Mouse (Mus musculus): ENCODE data around the gene Nrxn3.
A peak's percentile ranks its signal among the peaks of the same experiment; 100 is the strongest.

Gene Nrxn3

DNA sequence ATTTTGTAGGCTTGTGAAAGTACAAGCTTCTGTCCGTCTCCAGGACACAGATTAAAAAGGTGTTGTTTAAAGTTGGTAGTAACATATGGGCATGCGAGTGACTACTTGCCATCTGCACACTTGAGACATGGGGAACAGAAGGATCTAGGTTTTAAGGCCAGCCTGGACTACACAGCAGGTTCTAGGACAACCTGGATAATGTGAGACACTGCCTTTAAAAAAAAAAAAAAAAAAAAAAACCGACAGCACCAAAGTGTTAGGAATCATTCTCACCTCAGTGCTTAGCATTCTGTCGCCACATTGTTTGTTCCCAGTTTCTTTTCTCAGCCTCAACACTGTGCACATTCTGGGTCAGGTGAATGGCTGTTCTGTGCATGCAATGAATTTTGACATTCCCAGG is 985.2 kb downstream of the Nrxn3 start:
- no peak for DNase-seq (ENCODE audit: low spot score)

DNA sequence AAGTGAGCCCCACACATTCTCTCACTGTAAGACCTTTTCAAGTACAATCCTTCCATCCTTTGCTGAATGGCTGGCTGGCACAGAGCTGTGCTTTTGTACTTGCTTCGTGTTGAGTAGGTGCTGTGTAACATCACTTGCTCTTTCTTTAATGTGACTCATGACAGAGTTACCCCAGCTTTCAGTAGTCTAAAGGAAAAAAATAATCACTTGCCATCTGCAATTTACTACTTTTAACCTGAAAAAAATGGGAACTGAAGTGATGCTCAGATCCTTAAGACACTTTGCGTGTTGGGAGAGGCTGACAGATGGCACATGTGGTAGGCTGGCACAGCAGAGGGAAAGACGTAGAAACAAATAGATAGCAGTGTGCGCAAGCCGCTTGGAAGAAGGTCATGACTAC is 987.8 kb downstream of the Nrxn3 start:
- no peak for DNase-seq (ENCODE audit: low spot score)

DNA sequence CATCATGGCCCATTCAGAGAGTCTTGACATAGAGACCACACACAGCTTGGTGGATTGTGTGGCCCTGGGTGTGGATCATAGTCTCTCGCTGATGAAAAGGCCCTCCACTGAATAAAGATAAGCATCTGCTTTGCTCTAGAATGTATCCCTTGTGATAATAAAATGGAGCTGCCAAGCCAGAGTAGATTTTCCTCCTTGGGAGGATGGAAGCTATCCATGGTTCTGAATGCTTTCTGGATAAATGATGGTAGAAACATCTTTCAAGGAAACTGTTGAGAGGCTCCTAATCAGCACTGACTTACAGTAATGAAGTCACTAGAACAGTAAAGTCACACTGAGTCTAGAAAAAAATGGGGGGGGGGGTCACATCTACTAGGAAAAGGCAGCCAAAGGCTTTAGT is 989.1 kb downstream of the Nrxn3 start:
- no peak for DNase-seq (ENCODE audit: low spot score)

GRCm38 (mm10) chr12:89719194-89720080 is 996.8 kb downstream of the Nrxn3 start:
- DNase-seq (ENCODE audit: low spot score), result no peak

DNA sequence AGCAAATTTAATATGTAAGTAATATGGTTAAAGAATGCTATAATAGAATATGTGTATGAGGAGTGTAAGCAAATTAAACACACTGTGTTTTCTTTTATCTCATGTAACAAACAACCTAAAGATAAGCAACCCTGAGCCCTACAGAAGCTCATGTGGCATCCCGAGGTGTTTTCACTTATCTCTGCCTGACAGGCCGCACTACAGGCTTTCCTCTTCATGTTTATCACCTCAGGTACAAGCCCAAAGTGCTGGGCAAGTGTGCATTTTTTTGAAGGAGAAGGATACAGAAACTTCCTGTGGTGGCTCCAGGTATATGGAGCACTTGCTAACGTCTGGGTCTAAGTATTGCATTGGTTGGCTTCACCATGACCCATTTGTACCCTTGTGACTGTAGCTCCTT is 998.3 kb downstream of the Nrxn3 start:
- no peak for DNase-seq (ENCODE audit: low spot score)

DNA sequence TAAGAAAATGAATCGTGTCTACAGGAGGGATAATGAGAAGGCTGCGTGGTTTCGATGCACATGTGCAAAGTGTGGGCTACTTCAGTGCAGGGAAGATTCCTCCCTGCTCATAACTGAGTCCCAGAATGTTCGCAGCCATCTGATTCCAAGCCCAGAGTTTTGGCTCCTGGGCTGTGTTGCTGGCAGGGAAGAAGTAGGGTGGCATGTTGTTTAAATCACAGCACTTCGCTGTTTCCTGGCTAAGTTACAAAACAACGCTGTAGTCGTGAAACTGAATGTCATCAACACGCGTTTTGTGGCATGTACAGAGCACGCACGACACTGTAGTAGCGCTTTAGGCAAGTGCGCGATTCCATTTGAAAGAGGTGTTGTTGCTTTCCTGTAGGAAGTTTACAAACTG is 999.8 kb downstream of the Nrxn3 start:
- no peak for DNase-seq (ENCODE audit: low spot score)

DNA sequence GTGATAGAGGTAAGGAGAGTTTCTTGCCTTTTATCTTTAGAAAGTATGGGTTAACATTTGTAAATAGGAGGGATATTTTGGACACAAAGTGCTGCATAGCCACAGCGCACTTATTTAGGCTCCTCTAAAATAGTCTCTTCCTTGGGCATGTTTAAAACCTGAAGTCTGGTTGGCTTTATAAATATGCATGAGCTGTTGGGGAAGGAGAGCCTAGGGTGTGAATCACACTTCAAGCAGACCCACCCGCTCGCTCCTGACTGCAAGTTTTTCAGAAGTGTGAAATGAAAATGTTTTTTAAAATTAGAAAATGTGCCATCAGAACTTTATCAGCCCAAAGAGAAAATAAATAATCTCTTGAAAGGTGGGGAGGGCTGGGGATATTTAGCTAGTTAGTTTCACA is 1001.4 kb downstream of the Nrxn3 start:
- no peak for DNase-seq (ENCODE audit: low spot score)

GRCm38 (mm10) chr12:89742326-89742725 is 1019.6 kb downstream of the Nrxn3 start:
- DNase-seq (ENCODE audit: low spot score), result no peak

GRCm38 (mm10) chr12:89742796-89743195 is 1020.1 kb downstream of the Nrxn3 start:
- DNase-seq (ENCODE audit: low spot score), result no peak

DNA sequence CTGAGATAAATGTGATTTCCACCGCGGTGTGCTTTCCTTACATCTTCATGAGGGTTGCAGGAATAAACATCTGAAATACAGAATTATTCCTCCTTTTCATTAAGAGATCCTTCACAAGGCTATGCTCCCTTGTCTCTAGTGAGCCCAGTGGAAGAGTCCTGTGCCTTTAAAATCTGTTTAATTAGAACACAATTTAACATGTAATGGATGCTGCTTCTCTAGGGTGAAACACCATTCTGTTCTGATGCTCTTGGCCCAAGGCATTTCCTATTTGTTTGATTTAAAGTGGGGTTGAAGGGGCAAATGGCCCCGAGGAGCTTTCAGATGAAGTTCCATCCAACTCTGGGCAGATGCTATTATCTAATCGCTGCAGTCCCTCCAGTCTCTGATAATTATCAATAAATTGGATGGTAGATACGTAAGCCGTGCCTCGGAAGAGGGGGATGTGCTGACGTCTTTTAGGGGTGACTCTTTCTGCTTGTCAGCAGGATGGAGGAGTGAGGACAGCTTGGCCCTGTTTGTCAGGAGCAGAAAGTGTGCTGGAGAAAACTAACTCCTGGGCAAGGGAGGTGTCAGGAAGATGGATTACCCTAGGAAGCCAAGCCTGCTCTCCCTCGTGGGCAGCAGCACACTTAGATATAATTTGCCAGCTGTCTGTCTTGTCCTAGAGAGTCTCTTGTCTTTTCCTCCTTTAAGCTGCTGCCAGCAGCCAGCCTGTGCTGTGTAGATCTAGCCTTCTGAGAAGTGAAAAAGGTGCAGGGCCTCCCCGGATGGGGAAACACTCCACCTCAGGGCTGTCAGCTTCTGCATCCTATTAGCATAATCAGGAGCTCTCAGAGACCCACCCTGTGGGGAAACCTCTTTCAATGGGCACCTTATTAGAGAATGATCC is 1041.8 kb downstream of the Nrxn3 start:
- DNase-seq (ENCODE audit: low spot score), result no peak

DNA sequence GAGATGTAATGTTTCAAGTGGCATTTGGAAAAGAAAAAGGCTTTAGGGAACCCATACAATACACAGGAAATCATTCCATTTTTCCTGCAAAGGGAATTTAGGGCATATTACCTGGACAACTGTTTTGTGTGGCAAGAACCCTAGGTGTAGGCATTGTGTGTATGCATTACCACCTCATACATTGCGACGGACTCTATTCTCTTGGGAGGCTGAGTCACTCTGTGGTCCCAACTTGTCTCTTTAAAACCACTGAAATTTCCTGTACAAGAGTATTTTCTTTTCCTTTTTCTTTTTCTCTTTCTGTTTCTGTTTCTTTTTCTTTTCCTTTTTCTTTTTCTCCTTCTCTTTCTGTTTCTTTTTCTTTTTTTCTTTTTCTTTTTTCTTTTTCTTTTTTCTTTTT is 1042.5 kb downstream of the Nrxn3 start:
- no peak for DNase-seq (ENCODE audit: low spot score)

- DNase-seq (ENCODE audit: low spot score), result no peak
Measured at GRCm38 (mm10) chr12:89788794-89789193, 1066.1 kb downstream of the Nrxn3 start.

- DNase-seq (ENCODE audit: low spot score), result no peak
Measured at GRCm38 (mm10) chr12:89789981-89790380, 1067.3 kb downstream of the Nrxn3 start.

DNA sequence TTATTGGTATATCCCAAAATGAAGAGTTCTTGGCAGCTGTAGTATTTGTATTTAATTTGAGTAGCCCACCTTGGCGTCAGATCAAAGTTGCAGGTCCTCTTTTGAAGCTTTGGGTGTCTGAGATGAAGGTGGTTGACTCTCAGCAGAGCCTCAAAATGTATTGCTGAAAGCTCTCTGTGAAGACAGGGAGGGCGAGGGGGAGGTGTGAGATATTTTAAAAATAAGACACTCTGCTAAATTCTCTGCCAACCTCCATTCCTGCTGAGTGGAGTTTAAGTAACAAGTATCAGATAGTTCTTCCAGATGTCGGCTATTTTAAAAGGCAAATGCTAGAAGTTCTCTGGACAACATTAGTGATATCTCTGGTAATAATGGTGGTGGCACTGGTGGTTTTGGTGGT is 1069.2 kb downstream of the Nrxn3 start:
- DNase-seq (ENCODE audit: low spot score), result no peak

DNA sequence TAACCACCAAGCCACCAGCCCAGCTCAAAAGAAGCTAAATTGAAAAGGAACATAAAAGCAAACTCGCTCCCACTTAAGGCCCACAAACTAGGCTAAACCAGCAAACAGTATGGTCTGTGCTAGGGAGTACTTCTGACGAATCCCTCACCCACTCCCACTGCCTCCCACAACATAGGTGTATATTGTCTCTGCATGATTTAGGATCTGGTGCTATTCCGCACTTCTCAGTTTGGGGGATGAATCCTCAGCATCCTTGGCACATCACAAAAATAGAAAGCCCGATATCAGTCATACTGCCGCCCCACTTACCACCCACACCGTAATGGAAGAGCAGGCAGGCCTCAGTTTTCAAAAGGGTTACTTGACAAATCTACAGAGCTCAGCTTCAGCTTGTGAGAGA is 1072.1 kb downstream of the Nrxn3 start:
- no peak for DNase-seq (ENCODE audit: low spot score)

DNA sequence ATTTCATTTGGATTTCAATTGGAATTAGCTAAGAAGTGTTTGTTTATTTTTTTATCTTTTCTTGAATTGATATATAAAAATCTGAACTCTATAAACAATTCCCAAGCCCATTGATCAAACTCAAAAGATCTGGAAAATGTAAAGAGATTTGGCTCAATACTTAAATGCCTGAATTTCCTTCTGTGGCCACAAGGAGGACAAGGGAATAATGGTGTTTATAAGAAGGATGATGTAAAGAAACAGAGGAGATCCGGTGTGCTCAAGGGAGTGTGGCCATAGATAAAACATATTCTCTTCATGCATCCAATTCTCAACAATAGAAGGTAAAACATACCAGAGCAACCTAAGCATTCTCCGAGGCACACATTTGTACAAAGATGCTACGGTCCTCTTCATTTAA is 1085.5 kb downstream of the Nrxn3 start:
- no peak for DNase-seq (ENCODE audit: low spot score)

DNA sequence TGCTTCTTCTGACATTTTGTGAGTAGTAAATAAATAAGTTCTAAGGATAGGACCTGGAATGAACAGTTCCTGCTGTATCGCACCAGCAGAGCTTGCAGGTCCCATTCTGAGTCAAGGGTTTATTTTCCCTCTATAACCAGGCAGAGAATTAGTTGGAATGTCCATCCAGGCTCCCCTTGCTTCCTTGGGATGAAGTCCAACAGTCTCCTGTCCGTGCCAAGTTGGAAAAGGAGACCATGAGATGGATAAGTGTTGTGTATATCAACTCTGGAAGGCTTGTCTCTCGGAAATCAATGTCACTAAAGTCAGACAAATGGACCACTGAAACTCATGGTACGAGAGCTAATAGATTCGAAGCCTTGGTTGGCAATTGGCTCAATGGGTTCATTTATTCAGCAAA is 1087.5 kb downstream of the Nrxn3 start:
- DNase-seq (ENCODE audit: low spot score), result no peak

GRCm38 (mm10) chr12:89811815-89812549 is 1089.3 kb downstream of the Nrxn3 start:
- peak; percentile 56 for DNase-seq (ENCODE audit: low spot score)

DNA sequence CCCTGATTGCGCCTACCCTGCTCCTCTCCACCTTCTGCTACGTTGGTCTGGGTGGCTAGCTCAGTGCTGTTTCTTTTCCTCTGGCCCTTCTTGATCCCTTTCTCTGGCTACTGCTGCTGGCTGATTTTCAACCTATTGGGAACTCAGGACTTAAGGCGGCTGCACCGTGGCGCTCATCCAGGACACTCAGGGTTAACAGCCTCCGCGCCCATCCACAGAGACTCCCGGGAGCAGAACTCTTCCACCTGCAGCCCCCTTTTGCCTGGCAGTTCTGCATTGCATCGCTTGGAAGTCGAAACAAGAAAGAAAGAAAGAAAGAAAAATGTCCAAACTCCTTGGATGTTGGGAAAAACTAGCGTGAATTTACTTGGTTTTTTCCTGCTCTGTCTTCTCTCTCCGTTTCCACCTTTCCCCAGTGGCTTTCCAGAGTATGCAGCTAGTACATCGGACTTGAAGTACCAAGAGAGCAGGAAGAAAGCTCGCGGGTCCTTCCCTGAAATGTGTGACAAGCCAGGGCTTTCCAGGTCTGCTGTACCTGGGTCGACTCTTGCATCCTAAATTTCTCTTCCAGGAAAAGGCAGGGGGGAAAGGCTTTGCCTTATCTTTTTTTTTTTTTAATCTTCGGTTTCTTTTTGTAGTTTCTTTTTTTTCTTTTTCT is 1090.0 kb downstream of the Nrxn3 start:
- no peak for DNase-seq (ENCODE audit: low spot score)

DNA sequence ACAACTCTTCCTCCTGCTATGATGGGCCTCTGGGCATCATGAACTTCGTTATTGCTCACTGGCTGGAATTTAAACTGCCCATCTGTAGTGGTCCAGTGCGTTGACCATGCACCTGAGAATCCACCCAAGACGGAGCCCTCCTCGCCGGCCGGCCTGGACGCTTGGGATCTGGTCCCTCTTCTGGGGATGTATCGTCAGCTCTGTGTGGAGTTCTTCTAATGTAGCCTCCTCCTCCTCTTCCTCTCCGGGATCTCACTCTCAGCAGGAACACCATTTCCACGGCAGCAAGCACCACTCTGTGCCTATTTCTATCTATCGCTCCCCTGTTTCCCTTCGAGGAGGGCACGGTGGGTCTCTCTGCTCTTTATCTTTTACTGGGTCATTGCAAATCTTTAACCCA is 1090.6 kb downstream of the Nrxn3 start:
- DNase-seq (ENCODE audit: low spot score), result no peak

DNA sequence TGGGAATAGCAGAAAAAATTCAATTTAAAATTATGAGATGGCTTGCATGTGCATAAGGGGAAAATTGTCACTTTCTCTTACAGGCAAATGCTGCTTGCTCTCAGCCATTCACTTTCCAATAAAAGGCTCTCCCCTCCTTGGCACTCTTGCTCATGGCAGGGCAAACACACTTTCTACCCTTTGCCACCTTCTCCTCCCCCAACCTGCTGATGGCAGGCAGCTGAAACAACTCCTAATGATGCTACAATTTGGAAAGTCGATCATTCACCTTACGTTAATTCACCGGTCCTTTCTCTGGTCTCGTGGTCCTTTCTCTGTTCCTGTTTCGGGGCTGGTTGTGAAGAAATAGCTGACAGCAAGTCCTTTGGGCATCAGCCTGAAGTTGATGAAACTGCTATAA is 1091.0 kb downstream of the Nrxn3 start:
- no peak for DNase-seq (ENCODE audit: low spot score)

DNA sequence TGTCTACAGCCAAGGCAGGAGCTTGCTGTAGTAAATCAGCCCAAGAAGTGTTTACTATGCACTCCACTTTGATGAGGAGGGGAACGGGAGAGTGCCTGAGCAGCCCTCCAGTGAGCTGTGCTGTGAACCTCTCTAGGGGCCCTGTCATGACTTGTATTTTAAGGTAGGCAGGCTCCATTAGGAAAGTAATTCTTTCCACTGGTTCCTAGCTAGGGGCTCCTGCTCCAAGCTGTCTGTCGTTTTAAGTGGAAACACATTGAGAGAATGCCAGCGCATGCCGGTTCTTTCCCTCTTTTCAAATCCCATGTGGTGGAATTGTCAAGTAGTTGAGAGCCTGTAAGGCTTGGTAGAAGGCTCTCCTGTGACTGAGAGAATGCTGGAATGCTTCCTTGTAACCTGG is 1091.9 kb downstream of the Nrxn3 start:
- DNase-seq (ENCODE audit: low spot score), result no peak
